Mouse (Mus musculus) neural tube, embryonic 15.5 days (tissue): ENCODE data around the gene Syt8. TPM values are rescaled to one million over a fixed set of nuclear protein-coding genes. Genes with fewer than 3 reads are reported as not detected.
"Not testable (repeated sequence)": the region's sequence is repeated elsewhere in the genome, so short reads cannot be mapped to it uniquely, and the experiment has no call there.

Experiments used
- ATAC-seq: fragments of 200-750 bp; cut with Nextera tagmentation; 2 replicates; pipeline ENCODE4 v1.8.0; 2017; ENCODE audit warnings: mild to moderate bottlenecking, moderate TSS enrichment, moderate library complexity; ENCODE audit not compliant: low FRiP score
- H3K27ac ChIP-seq: fragments of 300-500 bp; sonication (generic); replicated peaks from 2 replicates; pipeline ENCODE4 v1.5.1; 2015; ENCODE audit warnings: mild to moderate bottlenecking, inconsistent platforms
- H3K27me3 ChIP-seq: fragments of 300-500 bp; sonication (generic); replicated peaks from 2 replicates; pipeline ENCODE4 v1.6.1; 2015; ENCODE audit warnings: inconsistent platforms
- H3K36me3 ChIP-seq: fragments of 300-500 bp; sonication (generic); 2 replicates; pipeline ENCODE4 v1.6.1; 2015; ENCODE audit warnings: inconsistent platforms
- H3K4me1 ChIP-seq: fragments of 300-500 bp; sonication (generic); 2 replicates; pipeline ENCODE4 v1.6.1; 2015; ENCODE audit warnings: inconsistent platforms
- H3K4me2 ChIP-seq: fragments of 300-500 bp; sonication (generic); 2 replicates; pipeline ENCODE4 v1.6.1; 2015; ENCODE audit warnings: inconsistent platforms, mild to moderate bottlenecking, moderate library complexity
- H3K4me3 ChIP-seq: fragments of 300-500 bp; sonication (generic); replicated peaks from 2 replicates; pipeline ENCODE4 v1.5.1; 2015; ENCODE audit warnings: mild to moderate bottlenecking, inconsistent platforms
- H3K9ac ChIP-seq: fragments of 300-500 bp; sonication (generic); replicated peaks from 2 replicates; pipeline ENCODE4 v1.6.1; 2015; ENCODE audit warnings: mild to moderate bottlenecking, inconsistent platforms
- H3K9me3 ChIP-seq: fragments of 300-500 bp; sonication (generic); replicated peaks from 2 replicates; pipeline ENCODE4 v1.6.1; 2016; ENCODE audit warnings: inconsistent platforms
- WGBS: fragments of 180-500 bp; shearing (Covaris S2); methylation state at CpG from one replicate; pipeline ENCODE4 v1.1.7; 2015; ENCODE audit warnings: mixed read lengths; 5-methylcytosine and 5-hydroxymethylcytosine counted together
- polyA plus RNA-seq: library from polyadenylated mRNA; unstranded; fragments of >200 nt; fragmentation: Nextera tagmentation; extraction: Ambion mirVana; gene quantifications from 2 replicates; pipeline ENCODE4 v1.2.1, GENCODE M21; 2015

Gene Syt8
- polyA plus RNA-seq, 1 experiment from 2014 or later: 0.14 TPM

DNA sequence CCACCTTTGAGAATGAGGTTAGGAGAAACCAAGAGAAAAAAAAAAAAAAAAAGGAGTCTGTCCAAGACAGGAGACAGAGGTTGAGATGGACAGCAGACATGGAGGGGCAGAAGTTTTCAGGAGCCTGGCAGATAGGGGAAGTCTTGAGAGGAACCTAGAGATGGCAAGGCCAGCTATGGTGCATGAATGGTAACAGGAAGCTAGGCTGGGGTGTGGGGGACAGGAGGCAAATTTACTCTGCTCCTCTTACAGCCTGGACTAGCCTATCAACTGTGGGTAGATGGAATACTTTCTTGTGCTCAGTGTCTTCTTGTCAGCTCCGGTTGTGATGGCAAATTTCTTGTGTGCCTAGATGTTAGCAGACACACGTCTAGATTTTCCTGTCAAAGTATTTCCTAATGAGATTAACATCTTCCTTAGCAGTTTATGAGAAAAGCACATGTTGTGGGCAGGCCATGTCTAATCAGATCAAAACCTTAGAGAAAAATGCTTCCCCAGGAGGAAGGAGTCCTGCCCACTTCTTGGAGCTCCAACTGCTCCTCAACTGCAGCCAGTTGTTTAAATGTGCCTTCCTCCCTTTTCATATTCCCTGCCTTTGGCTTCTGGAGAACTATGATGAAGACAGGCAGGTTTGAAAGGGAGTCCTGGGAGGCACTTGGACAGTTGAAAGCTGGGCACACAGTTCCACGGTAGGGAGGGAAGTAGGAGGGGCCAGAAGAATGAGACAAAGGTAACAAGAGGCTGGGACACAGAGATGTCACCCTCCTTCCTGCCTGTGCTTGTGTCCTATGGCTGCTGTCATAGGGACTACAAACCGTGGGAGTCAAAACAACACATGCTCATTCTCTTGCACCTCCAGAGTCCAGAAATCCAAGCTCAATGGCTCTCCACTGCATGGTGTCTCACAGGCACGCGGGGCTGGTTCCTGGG lies 40.1 kb upstream of the Syt8 start:
- 75% methylated on average over 6 of the region's 6 CpGs for WGBS
- Histone ChIP-seq H3K9ac (no peak overlapping the region), H3K9me3 (no peaks in the 10 kb centered on the region), H3K27ac (no peak overlapping the region), H3K4me2 (no peak overlapping the region), H3K36me3 (no peaks in the 10 kb centered on the region), H3K4me1 (no peaks in the 10 kb centered on the region), H3K27me3 (no peaks in the 10 kb centered on the region), H3K4me3 (no peak overlapping the region)
- ATAC-seq: no peak

DNA sequence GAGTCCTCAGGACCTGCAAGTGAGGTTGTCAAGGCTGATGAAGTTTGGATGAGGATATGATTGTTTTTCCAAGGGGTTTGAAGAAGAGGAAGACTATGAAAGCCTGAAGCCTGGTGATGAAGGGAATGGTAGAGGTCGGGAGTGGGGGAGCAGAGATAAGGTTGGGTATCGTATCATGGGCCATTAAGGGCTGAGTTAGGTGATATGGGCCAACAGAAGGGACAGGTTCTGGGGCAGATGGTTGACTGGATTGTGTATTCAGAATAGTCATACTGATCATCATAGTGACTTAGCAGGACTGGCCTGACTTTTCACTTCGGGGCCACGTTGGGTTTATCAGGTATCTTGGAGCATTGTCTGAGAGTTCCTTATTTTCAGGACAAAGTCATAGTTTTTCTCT lies 39.2 kb upstream of the Syt8 start:
- H3K27me3 ChIP-seq: no peaks in the 10 kb centered on the region

DNA sequence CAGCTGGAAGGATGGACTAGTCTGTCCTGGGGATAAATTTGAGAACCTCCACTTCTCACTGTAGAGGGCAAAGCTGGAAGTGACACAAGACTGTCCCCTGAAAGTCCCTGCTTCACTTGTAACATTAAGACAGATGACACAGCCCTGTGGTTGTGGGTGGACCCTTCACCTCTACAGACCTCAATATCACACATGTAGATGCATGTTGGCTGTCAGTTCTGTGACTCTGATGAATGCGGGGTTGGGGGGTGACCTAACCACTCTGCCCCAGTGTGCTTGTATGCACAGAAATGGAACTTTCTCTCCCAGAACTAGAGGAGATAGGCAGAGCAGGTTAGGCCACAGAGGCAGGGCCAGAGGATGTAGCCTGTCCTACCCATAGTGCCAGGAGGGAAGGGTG lies 38.0 kb upstream of the Syt8 start:
- Histone ChIP-seq H3K36me3 (no peaks in the 10 kb centered on the region), H3K27ac (no peak overlapping the region), H3K4me2 (no peak overlapping the region), H3K4me1 (no peaks in the 10 kb centered on the region), H3K9me3 (no peaks in the 10 kb centered on the region), H3K27me3 (no peaks in the 10 kb centered on the region), H3K9ac (no peak overlapping the region), H3K4me3 (no peak overlapping the region)
- ATAC-seq: no peak
- 97% methylated on average over 1 of the region's 1 CpGs for WGBS

More for the DNA sequence above, 39.2 kb upstream of the Syt8 start:
- no peak overlapping the region for H3K27ac ChIP-seq
- H3K9ac ChIP-seq: no peak overlapping the region
- 84% methylated on average over 4 of the region's 4 CpGs for WGBS
- H3K36me3 ChIP-seq: no peaks in the 10 kb centered on the region
- no peak overlapping the region for H3K4me3 ChIP-seq
- no peak overlapping the region for H3K4me2 ChIP-seq
- no peaks in the 10 kb centered on the region for H3K4me1 ChIP-seq
- no peak for ATAC-seq
- no peaks in the 10 kb centered on the region for H3K9me3 ChIP-seq

DNA sequence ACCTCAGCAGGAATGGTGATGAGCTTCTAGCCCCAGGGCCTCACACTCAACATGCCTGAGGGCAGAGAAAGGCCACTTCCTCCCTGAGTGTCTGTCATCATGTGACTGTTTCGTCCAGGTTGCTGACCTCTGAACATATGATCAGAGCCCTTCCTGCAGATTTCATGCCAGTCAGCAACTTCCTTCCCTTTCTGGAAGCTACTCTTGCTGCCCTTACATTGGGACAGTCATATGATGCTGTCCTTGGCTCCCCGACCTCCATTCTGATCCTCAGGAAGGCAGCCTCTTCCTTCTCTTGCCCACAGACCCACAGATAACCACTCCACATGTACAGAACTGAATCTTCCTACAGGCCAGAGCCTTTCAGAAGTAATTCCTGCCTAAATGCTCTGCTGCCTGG lies 36.6 kb upstream of the Syt8 start:
- H3K4me3 ChIP-seq: no peak overlapping the region
- 74% methylated on average over 2 of the region's 2 CpGs for WGBS
- no peaks in the 10 kb centered on the region for H3K36me3 ChIP-seq
- H3K4me2 ChIP-seq: no peak overlapping the region
- H3K9ac ChIP-seq: no peak overlapping the region
- H3K9me3 ChIP-seq: no peaks in the 10 kb centered on the region
- no peaks in the 10 kb centered on the region for H3K4me1 ChIP-seq
- no peaks in the 10 kb centered on the region for H3K27me3 ChIP-seq
- H3K27ac ChIP-seq: no peak overlapping the region
- no peak for ATAC-seq

DNA sequence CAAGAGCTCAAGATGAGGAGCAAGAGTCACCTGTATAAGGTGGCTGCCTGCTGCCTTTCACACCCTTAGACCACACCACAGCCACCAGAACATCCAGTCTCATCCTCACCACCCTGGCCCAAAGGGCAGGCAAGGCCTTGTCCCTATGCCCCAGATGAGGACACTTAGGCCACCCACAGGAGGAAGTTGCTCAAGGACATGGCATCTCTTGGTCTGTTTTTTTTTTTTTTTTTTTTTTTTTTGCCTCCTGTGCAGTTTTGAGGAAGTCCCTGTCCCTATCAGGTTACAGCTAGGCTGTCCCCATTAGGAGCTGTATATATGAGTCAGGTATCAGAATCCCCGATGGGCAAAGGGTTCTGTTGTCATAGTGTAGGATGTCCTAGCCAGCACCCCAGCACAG lies 35.4 kb upstream of the Syt8 start:
- no peak for ATAC-seq
- no peak overlapping the region for H3K27ac ChIP-seq
- H3K36me3 ChIP-seq: no peaks in the 10 kb centered on the region
- no peaks in the 10 kb centered on the region for H3K9me3 ChIP-seq
- no peaks in the 10 kb centered on the region for H3K27me3 ChIP-seq
- H3K4me3 ChIP-seq: no peak overlapping the region
- no peak overlapping the region for H3K4me2 ChIP-seq
- H3K4me1 ChIP-seq: no peaks in the 10 kb centered on the region
- 96% methylated on average over 1 of the region's 1 CpGs for WGBS
- H3K9ac ChIP-seq: no peak overlapping the region

DNA sequence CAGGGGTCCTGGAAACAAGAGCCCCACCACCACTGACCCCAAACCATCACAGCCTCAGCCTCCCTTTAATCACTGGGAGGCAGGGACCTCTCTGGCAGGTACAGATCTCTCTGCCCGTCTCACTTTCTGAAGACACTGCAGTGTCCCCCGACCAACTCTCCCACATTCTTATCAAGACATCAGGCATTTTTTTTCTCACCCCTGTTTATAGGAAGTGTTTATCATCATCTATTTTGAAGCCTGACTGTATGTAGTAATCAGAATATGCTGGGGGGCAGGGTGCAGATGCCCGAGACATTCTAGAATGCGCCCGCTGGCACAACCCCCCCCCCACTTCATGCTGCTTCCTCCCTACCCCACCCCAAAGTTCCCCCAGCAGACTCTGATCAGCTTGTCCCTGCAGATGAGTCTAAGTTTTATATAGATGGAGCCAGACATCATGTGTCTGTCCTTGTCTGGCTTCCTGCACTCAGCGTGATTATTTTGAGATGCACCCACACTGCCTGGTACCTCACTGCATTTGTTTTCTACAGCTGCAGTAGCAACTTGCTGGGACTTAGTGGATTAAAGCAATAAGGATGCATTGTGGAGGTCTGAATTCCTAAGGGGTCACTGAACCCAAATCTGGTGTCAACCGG lies 34.4 kb upstream of the Syt8 start:
- ATAC-seq: no peak
- no peaks in the 10 kb centered on the region for H3K36me3 ChIP-seq
- 82% methylated on average over 7 of the region's 7 CpGs for WGBS

DNA sequence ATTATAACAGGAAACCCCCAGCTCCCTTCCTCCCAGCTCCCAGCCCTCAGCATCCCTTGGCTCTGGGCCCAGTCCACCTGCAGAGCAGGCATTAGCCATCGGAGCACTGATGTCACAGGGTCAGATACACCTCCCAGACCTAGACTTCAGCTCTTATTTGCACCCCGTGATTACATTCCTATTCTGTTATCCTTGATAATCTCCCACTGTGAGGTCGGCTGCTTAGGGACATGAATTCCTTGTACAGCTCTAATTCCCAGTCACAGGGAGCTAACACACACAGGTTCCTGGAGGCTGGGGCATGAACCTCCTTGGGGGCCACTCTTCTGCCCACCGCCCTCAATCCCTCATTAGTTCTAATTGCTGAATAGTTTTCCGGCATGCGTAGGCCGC lies 33.9 kb upstream of the Syt8 start:
- no peaks in the 10 kb centered on the region for H3K36me3 ChIP-seq
- 48% methylated on average over 7 of the region's 7 CpGs for WGBS
- no peak overlapping the region for H3K4me3 ChIP-seq
- ATAC-seq: no peak
- no peak overlapping the region for H3K27ac ChIP-seq
- no peak overlapping the region for H3K9ac ChIP-seq
- no peaks in the 10 kb centered on the region for H3K4me1 ChIP-seq
- no peak overlapping the region for H3K4me2 ChIP-seq
- H3K27me3 ChIP-seq: no peaks in the 10 kb centered on the region
- no peaks in the 10 kb centered on the region for H3K9me3 ChIP-seq

More for the DNA sequence above, 34.4 kb upstream of the Syt8 start:
- Histone ChIP-seq H3K4me3 (no peak overlapping the region), H3K27ac (no peak overlapping the region), H3K4me1 (no peaks in the 10 kb centered on the region), H3K9me3 (no peaks in the 10 kb centered on the region), H3K4me2 (no peak overlapping the region), H3K27me3 (no peaks in the 10 kb centered on the region), H3K9ac (no peak overlapping the region)

DNA sequence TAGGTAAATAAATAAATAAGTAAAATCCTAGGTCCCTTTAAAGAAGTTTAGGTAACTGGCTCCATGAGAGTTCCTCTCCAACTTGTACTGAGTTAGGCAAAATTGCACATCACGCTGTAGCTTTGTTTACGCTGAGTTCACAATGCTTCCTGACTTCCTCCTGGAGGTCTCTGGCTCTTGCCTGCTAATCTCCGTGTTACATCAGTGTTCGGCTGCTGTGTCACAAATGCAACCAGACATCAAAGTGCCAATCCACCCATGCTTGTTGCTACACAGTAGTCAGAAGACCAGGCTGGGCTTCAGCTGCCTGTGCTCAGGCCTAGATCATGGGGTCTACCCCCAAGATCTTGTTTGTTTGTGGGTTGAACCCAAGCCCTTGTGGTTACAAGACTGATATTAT lies 31.1 kb upstream of the Syt8 start:
- no peak overlapping the region for H3K27ac ChIP-seq
- H3K27me3 ChIP-seq: no peaks in the 10 kb centered on the region
- no peak for ATAC-seq
- no peaks in the 10 kb centered on the region for H3K9me3 ChIP-seq
- 85% methylated on average over 4 of the region's 4 CpGs for WGBS
- H3K4me2 ChIP-seq: no peak overlapping the region
- no peaks in the 10 kb centered on the region for H3K36me3 ChIP-seq
- H3K9ac ChIP-seq: no peak overlapping the region
- no peak overlapping the region for H3K4me3 ChIP-seq
- no peaks in the 10 kb centered on the region for H3K4me1 ChIP-seq

DNA sequence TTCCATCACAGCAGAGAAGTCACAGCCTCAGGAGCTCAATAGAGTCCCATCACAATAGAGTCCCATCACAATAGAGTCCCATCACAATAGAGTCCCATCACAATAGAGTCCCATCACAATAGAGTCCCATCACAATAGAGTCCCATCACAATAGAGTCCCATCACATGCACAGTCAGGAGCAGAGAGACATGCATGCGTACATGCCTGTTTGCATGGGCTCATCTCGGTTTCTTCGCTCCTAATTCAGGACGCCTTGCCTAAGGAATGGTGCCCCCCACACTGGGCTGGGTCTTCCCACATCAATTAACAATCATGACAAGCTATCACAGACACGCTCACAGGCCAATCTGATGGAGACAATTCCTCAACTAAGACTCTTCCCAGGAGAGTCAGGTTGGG lies 29.5 kb upstream of the Syt8 start:
- WGBS: 91% methylated on average over 5 of the region's 5 CpGs
- not testable (repeated sequence) for H3K9ac ChIP-seq, H3K27ac ChIP-seq, H3K4me2 ChIP-seq, H3K9me3 ChIP-seq, H3K4me1 ChIP-seq, ATAC-seq, H3K4me3 ChIP-seq, H3K36me3 ChIP-seq, H3K27me3 ChIP-seq

DNA sequence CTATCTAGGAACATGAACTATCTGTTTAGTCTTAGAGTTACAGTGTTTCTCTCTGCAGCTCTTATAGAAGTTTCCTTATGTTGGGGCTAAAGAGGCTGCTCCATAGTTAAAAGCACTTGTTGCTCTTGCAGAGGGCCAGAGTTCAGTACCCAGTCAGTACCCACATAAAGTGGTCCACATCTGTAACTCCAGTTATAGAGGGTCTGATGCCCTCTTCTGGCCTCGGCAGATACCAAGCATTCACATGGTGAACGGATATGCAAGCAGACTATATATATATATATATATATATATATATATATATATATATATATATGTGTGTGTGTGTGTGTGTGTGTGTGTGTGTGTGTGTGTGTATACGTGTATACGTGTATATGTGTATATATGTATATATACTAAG lies 26.7 kb upstream of the Syt8 start:
- ATAC-seq: no peak
- no peaks in the 10 kb centered on the region for H3K9me3 ChIP-seq
- H3K27ac ChIP-seq: no peak overlapping the region
- no peaks in the 10 kb centered on the region for H3K27me3 ChIP-seq
- H3K4me2 ChIP-seq: no peak overlapping the region
- no peak overlapping the region for H3K9ac ChIP-seq
- no peaks in the 10 kb centered on the region for H3K36me3 ChIP-seq
- WGBS: 82% methylated on average over 4 of the region's 4 CpGs
- no peak overlapping the region for H3K4me3 ChIP-seq
- H3K4me1 ChIP-seq: no peaks in the 10 kb centered on the region

DNA sequence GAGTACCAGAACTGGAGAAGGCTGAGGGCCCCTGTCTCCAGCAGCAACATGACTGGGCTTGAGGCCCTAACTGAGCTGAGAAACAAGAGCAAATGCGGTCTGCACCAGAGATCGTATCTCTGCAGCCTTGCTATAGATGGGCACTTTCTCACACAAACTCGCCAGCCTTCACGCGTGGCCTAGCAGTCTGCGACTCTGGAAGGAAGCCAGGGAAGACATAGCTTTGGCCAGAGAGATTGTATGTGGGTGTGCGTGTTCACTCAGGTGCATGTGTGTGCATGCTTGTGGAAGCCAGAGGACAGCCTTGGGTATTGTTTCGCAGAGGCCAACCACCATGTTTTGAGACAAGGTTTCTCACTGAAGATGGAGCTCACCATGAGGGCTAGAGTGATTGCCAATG lies 26.0 kb upstream of the Syt8 start:
- Histone ChIP-seq H3K36me3 (no peaks in the 10 kb centered on the region), H3K27me3 (no peaks in the 10 kb centered on the region), H3K4me1 (no peaks in the 10 kb centered on the region), H3K4me3 (no peak overlapping the region), H3K27ac (no peak overlapping the region), H3K9ac (no peak overlapping the region), H3K9me3 (no peaks in the 10 kb centered on the region), H3K4me2 (no peak overlapping the region)
- WGBS: 95% methylated on average over 8 of the region's 8 CpGs
- no peak for ATAC-seq

DNA sequence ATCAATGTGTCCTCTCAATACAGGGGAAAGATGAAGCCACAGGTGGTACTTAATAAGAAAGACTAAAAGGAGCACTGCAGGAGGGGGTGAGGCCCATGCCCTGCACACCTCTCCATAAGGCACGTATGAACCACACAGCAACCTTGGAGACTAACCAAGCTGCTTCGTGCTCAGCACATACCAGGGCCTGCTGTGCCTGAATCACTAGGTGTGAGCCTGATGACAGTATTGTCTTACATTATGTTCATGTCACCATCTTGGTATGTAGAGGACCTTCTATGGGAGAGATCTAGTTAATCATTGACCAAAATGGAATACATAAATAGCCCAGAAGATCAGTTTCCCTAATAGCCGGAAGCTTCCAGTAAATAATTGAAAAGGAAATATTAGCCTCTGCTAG lies 25.0 kb upstream of the Syt8 start:
- H3K4me2 ChIP-seq: no peak overlapping the region

More for the DNA sequence above, 25.0 kb upstream of the Syt8 start:
- Histone ChIP-seq H3K36me3 (no peaks in the 10 kb centered on the region), H3K9ac (no peak overlapping the region), H3K4me3 (no peak overlapping the region), H3K4me1 (no peaks in the 10 kb centered on the region), H3K27ac (no peak overlapping the region), H3K9me3 (no peaks in the 10 kb centered on the region), H3K27me3 (no peaks in the 10 kb centered on the region)
- ATAC-seq: no peak
- WGBS: 89% methylated on average over 3 of the region's 3 CpGs
